Mouse (Mus musculus) cerebral cortex, adult 2 months (tissue): ENCODE data around the gene Cyp2d22.

Source experiments
- WGBS: fragments of 180-500 bp; shearing (Covaris S2); methylation state at CpG from one replicate; pipeline ENCODE4 v1.1.7; 2018; 5-methylcytosine and 5-hydroxymethylcytosine counted together

Gene Cyp2d22

DNA sequence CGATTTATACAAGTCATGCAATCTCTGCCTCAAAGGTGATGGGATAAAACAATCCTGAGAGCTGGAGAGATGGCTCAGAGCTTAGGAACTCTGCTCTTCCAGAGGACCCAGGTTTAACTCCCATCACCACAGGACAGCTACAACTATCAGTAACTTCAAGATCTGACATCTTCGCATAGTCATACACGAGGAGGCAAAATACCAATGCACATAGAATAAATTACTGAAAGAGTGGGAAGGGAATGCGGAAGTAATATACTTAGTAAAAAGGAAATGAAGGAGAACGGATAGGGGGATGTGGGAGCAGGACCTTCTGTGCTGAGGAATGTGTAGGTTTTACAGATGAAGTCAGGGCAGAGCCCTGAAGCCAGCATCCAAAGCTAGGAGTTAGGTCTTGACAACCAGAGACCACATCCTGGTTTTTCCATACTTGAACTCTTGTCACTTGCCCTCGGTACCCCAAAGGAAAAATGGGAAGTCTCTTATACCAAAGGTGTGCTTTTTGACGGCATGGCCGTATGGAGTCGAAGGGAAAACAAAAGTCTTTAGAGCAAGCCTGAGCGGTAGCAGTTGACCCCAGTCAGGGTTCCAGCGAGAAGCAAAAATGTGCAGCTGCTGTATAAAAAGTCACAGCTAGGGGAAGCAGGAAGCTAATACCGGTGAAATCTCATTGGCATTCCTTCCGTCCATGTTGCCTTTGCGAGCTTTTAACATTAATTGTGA, 33.3 kb downstream of the Cyp2d22 start:
- 31% methylated on average over 14 of the region's 14 CpGs for WGBS

DNA sequence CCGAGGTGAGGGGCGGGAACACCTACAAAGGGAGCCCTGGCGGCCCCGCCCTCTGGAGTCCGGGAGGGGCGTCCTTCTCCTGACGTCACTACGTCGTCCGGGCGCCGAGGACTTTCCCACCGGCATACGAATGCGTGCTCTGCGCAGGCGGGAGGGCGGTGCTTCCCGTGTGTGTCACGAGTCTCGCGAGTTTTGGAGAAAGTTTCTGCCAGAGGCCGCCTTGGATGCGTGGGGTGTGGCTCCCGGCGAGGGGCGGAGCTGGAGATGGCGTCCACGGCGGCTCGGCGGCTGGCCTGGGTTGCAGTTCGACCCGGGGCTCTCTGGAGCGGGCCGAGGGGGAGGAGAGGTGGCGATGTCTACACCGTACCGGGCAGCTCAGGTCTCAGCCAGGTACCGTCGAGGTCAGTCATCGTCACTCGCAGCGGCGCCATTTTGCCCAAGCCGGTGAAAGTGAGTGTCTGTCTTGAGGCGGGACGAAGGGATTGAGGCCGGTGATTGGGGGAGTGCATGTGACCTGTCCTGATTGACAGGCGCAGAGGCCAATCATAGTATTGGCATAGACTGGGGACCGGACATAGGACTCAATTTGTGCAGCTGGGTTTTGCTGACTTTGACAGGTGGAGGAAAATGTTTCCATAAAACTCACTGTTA, 34.1 kb downstream of the Cyp2d22 start:
- under 1% methylated on average over 51 of the region's 51 CpGs for WGBS

DNA sequence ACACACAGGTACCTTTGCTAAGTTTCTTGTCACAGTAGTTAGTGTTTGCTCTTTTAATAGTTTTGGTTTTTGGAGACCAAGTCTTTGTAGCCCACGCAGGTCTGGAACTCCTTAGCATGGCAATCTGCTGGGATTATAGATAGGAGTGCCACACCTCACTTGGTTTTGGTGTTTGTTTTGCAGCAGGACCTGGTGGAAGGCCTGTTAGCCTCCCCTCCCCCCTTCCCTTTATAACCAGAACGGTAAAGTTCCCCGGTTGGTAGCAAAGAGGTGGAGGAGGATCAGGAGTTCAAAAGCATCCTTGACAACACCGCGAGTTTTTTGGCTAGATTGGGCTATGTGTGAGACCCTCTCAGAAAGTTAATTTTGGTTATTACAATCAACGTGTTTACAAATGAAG, 35.1 kb downstream of the Cyp2d22 start:
- WGBS, result 84% methylated on average over 6 of the region's 6 CpGs

DNA sequence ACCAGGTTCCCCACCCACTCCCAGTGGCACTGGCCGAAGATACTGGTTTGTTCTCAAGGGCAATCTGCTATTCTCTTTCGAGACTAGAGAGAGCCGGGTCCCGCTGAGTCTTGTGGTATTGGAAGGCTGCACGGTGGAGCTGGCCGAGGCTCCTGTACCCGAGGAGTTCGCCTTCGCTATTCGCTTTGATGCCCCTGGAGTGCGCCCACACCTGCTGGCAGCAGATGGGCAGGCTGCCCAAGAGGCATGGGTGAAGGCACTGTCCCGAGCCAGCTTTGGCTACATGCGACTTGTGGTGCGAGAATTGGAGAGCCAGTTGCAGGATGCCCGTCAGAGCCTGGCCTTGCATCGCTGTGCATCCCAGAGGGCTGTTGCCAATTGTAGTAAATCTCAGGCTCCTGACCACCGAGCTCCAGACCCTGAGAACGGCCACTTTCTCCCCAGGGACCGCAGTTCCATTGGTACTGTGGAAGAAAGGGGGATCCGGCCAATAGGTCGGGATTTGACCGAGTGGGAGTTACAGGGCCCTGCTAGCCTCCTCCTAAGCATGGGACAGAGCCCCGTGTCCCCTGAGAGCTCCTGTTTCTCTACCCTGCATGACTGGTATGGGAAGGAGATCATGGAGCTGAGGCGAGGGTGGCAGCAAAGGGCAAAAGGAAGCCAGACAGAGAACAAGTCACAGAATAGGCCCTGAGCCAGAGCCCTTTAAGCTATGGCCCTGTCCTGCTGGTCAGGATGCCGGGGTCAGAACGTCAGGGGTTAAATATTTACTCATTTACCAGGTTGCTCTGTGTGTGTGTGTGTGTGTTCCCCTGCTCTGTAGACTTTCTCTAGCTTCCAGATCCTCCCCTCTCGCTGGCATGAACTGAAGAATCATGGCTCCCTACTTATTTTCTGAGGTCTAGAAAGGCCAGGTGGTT, 36.4 kb downstream of the Cyp2d22 start:
- 87% methylated on average over 27 of the region's 27 CpGs for WGBS

DNA sequence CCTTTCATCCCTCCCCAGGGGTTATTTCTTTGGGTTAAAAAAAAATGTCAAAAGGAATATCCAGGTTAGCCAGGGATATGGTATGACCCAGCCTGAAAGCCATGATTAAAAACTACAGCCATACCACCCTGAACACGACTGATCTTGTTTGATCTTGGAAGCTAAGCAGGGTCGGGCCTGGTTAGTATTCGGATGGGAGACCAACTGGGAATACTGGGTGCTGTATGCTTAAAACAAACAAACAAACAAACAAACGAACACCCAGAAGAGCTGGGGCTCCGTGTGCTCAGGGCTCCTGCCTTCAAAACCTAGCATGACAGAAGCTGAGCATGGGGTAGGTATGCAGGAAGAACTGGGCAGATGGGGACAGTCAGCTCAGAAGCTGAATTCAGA, 37.5 kb downstream of the Cyp2d22 start:
- 82% methylated on average over 5 of the region's 5 CpGs for WGBS

DNA sequence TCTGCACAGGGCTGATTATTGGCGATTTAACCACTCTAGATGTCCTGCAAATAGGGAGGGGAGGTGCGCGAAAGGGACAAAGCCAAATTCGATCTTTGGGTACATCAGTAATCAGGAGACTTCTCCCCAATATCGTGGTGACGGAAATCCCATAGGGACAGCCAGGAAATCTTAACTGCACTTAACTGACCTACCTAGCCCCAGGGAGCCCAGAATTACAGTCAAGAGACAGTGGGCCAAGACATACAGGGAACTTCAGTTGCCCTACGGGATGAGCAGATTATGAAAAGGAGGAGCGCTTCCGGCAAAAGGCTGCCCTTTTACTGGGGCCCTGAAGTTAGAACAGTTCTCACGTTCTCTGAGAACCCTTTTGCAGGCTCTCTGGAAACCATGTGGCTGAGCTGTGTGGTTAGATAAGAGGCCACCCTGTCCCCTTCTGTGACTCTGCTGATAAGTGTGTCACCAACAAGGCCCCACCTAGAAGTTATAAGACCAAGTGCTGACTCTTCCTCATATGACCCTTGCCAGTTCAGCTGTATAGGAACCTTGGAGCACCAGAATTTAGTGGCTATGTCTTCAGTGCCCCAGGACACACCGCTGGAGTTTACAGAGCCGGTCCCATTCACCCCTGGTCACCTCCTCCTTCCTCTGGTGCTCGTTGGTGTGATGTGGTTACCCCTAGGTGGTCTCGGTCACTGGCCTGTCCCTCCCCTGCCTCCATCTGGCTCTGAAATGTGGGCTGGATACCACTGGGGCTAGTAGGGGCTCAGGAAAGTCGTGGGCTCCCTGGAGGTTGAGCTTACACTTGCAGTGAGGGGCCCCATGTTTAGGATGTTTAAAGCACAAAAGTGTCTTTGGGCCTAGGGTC, 38.2 kb downstream of the Cyp2d22 start:
- WGBS, result 83% methylated on average over 15 of the region's 15 CpGs

DNA sequence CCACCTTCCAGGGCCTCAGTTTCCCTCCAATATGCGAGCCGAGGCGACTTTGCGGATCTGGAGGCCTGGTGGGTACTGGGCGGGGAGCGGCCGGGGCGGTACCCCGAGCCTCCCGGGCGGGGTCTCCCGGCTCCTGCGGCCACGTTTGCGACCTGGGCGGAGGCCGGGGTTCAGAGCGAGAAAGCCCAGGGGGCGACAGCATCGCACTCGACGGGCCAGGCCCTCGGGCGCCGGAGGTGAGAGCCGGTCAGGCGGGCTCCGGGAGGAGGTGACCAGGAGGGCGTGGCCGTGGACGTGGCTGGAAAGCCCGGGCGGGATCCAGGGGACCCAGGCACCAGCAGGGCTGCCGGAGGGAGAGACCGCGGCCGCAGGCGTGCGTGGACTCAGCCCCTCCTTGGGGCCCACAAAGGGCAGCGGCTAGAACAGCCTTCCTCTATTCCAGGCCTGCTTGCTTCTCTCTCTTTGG, 39.0 kb downstream of the Cyp2d22 start:
- WGBS, result 18% methylated on average over 38 of the region's 40 CpGs

DNA sequence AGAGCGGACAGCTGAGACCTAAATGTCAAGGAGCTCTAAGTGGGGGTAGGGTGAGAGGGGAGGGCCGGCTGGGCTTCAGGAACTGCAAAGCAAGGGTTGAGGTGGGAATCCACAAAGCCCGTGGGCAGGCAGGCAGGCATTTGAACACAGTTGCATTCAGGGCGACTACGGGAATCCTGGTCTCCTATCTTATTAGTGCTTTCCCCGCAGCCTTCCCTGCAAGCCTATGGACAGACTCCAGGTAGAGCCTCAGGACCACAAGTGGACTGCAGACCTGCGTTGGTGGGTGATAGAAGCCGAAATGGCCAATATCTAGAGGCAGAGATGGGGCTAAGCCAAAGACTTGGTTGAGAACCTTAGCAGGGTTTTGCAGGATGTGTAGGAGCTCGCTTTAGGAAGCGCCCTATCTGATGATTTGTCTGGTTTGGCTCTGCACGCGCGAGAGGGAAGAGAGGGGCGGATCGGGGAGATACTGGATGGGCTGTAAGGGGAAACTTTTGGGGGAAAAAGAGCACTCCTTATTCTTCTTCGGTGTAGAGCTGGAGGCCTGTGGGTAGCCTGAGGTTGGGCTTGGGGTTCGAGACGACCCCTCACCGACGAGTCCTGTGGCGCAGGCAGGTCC, 39.5 kb downstream of the Cyp2d22 start:
- 59% methylated on average over 21 of the region's 21 CpGs for WGBS

DNA sequence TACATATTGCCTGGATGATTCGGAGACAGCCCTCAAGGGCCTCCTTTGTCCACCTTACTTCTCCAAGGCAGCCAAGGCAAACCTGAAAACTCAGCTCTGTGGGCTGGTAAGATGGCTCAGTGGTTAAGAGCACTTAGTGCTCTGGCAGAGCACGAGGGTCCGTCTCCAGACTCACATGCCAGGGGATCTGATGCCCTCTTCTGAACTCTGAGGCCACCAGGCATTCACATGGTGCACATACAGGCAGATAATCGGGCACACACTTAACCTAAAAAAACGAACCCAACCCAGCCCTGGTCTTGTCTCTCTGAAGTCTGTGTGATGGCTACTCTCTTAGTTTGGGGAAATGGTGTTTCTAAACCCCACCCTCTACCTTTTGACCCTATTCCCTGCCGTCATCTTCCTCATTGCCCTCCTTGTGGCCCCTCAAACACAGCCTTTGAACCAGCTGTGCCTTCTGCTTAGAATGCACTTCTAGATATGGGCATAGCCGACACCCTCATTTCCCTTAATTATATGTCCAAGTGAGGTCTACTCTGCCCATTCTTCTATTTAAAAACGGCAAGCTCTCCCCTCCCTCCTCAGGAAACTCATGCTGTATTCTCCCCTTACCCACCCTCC, 40.3 kb downstream of the Cyp2d22 start:
- 86% methylated on average over 8 of the region's 8 CpGs for WGBS

DNA sequence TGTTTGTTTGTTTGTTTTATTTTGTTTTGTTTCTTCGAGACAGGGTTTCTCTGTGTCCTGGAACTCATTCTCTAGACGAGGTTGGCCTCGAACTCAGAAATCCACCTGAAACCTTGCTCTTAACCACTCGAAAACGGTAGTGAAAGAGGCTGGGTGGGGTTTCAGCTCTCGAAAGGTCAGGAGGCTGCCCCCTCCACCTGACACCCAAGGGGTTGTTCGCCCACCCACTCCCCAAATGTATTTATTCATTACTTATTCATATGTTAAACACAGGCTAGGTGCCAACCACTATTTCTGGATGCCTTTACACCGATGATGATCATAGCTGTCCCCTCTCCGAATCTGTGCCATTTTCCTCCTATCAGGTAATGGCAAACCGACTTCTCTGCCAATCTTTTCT, 40.9 kb downstream of the Cyp2d22 start:
- WGBS, result 47% methylated on average over 10 of the region's 10 CpGs

DNA sequence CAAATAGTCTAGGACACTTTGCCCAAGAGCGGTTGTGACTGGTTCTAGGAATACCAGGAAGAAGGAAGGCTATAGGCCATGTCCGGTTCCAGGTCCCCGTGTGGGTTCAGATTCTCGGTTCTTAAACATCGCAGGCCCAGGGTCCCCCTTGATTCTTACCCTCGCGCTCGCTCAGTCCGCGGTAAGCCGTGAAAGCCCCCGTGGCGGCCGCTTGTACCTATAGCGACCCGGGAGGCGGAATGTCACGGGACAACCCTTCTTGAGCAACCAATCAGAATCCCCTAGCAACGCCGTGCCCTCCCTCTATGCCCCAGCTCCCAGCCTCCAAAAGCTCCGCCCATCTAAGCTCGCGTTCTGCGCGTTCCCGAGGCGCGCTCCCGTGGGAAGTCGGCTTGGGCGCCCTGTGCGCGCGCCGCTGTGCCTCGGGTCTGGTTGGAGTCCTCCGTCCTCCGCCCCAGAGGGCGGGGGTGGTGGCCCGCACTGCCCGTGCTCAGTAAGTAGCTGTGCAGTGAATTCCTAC, 41.4 kb downstream of the Cyp2d22 start, which contains the start of the genes Naga, Pheta2 and Smdt1:
Naga (minus strand) TSS at position 333 of the 520 bp plus-strand sequence.
Pheta2 (plus strand) TSS at position 350 of the 520 bp plus-strand sequence.
Smdt1 (plus strand) TSS at position 367 of the 520 bp plus-strand sequence.
- under 1% methylated on average over 41 of the region's 41 CpGs for WGBS

DNA sequence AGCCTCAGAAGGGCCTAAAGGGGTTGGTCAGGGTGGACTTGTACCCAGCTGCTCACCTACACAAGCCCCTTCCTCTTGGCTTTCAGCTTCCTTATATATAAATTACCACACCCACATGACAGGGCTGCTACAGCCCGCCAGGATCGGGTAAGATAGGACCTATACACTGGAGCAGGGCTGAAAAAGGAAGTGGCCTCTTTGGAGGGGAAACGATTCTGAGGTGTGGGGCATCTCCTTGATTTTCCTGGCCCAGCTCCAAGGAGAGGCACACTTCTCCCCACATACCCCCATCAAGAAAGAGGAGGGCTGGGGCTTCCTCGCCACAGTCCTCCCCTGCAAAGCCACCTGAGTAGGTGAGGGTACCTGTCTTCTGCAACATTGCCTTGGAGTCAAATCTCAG, 42.2 kb downstream of the Cyp2d22 start:
- 24% methylated on average over 4 of the region's 4 CpGs for WGBS

DNA sequence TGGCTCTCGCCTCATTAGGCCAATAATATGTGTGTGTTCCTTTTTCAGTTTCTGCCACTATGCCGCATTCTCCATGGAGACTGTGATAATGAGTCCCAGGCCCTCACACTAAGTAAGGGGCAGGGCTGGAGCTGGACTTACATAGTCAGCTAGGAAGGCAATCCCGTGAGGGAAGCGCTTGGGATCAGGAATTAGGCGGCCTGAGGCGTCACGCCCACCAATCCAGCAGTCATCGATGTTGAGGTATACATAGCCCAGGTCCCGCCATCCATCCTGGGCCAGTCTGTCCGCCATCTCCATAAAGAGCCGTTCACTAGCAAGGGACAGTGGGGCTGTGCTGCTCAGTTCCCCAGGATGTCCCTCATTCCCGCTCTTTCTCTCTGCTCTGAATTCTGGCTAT, 43.4 kb downstream of the Cyp2d22 start:
- WGBS, result 85% methylated on average over 12 of the region's 12 CpGs

DNA sequence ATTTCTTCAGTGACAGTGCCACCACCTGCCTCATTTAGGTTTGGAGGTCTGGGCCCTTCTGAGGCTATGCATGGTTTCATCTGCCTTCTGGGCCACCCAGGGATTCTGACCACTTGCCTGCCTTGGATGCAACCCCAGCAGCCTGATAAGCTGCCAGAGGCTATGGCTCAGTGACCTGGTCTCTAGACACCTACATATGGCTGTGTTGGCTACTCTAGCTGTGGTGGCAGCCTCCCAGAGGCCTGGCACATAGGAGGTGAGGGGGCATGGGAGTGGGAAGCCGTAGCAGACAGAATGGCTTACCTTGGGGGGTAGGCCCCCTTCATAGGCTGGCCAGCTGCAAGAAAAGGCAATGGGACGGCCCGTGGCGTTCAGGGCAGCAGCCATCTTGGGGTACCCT, 44.9 kb downstream of the Cyp2d22 start:
- WGBS, result 99% methylated on average over 4 of the region's 4 CpGs

DNA sequence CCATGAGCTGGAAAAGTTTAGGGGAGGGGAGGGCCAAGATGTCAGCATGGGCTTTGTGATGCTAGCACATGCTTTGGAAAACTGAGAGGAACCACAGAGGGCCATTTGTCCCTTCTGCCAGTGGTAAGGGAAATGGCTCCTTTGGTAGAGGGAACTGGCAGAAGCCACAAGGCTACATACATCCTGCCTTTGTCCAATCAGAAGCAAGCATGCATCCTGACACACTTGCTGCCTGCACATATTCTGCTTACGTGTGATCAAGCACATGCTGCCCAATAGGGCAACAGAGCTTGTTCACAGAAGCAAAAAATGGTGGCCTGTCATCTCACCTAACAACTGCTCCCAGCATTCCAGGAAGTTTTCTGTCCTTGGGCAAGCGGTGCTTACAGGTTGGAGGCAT, 54.7 kb downstream of the Cyp2d22 start:
- WGBS, result 78% methylated on average over 2 of the region's 2 CpGs

DNA sequence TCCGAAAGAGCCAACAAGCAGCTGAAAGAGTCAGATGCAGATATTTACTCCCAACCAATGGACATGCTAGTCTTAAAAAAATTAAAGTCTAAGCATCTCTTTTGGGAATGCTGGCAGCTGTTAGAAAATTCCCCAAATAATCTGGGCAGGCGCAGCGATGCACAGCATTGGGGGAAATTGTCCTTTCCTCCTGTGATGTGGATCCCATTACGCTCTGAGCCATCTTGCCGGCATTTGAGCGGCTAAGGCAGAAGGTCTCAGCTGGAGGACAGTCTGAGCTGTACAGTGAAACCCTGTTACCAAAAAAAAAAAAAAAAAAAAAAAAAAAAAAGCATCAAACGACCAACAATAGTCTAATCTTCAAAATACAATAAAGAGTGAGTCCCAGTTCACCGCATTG, 57.9 kb downstream of the Cyp2d22 start:
- 72% methylated on average over 8 of the region's 8 CpGs for WGBS
